Mouse (Mus musculus): ENCODE data around the gene Frmd8.
A peak's percentile ranks its signal among the peaks of the same experiment; 100 is the strongest.

The Frmd8 gene

GRCm38 (mm10) chr19:5848826-5849672 is 26.0 kb downstream of the Frmd8 start:
- peak; percentile 77 for DNase-seq

- DNase-seq, result peak; percentile 90
These were observed 26.8 kb downstream of the Frmd8 start for GRCm38 (mm10) chr19:5848032-5848825.

- DNase-seq, result peak; percentile 72
These were observed 27.7 kb downstream of the Frmd8 start for GRCm38 (mm10) chr19:5847306-5847796.

- DNase-seq, result peak; percentile 89
These were observed 28.3 kb downstream of the Frmd8 start for GRCm38 (mm10) chr19:5846557-5847305.

GRCm38 (mm10) chr19:5846154-5846553 is 28.9 kb downstream of the Frmd8 start:
- DNase-seq, result no peak

GRCm38 (mm10) chr19:5845319-5846135 is 29.5 kb downstream of the Frmd8 start:
- DNase-seq, result peak; percentile 98

- peak; percentile 72 for DNase-seq
These were observed 30.2 kb downstream of the Frmd8 start for GRCm38 (mm10) chr19:5844831-5845318.

GRCm38 (mm10) chr19:5843781-5844691 is 31.0 kb downstream of the Frmd8 start:
- peak; percentile 77 for DNase-seq

- peak; percentile 76 for DNase-seq
These were observed 32.0 kb downstream of the Frmd8 start for GRCm38 (mm10) chr19:5842785-5843730.

- DNase-seq, result no peak
These were observed 32.9 kb downstream of the Frmd8 start for GRCm38 (mm10) chr19:5841999-5842784.

- DNase-seq, result peak; percentile 77
These were observed 33.6 kb downstream of the Frmd8 start for GRCm38 (mm10) chr19:5841389-5841946.

GRCm38 (mm10) chr19:5840890-5841388 is 34.1 kb downstream of the Frmd8 start:
- no peak for DNase-seq

- DNase-seq, result no peak
These were observed 34.8 kb downstream of the Frmd8 start for GRCm38 (mm10) chr19:5840086-5840889.

- no peak for DNase-seq
These were observed 35.6 kb downstream of the Frmd8 start for GRCm38 (mm10) chr19:5839317-5840085.

- DNase-seq, result no peak
These were observed 36.2 kb downstream of the Frmd8 start for GRCm38 (mm10) chr19:5838892-5839165.

GRCm38 (mm10) chr19:5838136-5838891 is 36.8 kb downstream of the Frmd8 start:
- no peak for DNase-seq

Data from liver (tissue).